Mouse (Mus musculus) megakaryocyte-erythroid progenitor cell, adult 5 weeks (primary cell): ENCODE results near the gene Fam20c. TPM values are rescaled to one million over a fixed set of nuclear protein-coding genes. Genes with fewer than 3 reads are reported as not detected.

Source experiments
- polyA plus RNA-seq: library from polyadenylated mRNA; stranded (reverse); fragments of >175 nt; gene quantifications from 2 replicates; pipeline ENCODE4 v1.2.3, GENCODE M21; 2012

The Fam20c gene
- 10.0 and 15.4 TPM in 2 replicates for polyA plus RNA-seq

GRCm38 (mm10) chr5:138754303-138755120 lies at the start of gene Fam20c:
Gene Fam20c (plus strand): TSS chr5:138754514.

GRCm38 (mm10) chr5:138819780-138820179 lies 65.5 kb downstream of the Fam20c start, which contains the start of gene Gm5294:
Gene Gm5294 (plus strand): TSS chr5:138820080.

Other genes starting within 250 kb of the Fam20c start
- not detected in 2 replicates for gene 1700123K08Rik, start 189.8 kb upstream of the Fam20c start, polyA plus RNA-seq
- gene Zfp68, start 134.8 kb upstream of the Fam20c start, polyA plus RNA-seq, result 2.8 and 3.1 TPM in 2 replicates
- 0.38 and 0.55 TPM in 2 replicates for gene A430033K04Rik, start 131.7 kb upstream of the Fam20c start, polyA plus RNA-seq
- 1.7 and 3.0 TPM in 2 replicates for gene Gm5294, start 65.6 kb downstream of the Fam20c start, polyA plus RNA-seq
- 0.90 and 1.2 TPM in 2 replicates for gene Pdgfa, start 242.9 kb downstream of the Fam20c start, polyA plus RNA-seq